Mouse (Mus musculus) bone marrow macrophage, adult 2 months (primary cell): ENCODE data around the gene Sox5.

Experiments
- CTCF ChIP-seq: IDR thresholded peaks from 2 replicates; pipeline ENCODE4 v1.5.1; 2012; ENCODE audit warnings: low read depth, mild to moderate bottlenecking, low read length, moderate library complexity
- POLR2A ChIP-seq: IDR thresholded peaks from 2 replicates; pipeline ENCODE4 v1.6.1; 2012; ENCODE audit warnings: mild to moderate bottlenecking, low read depth, low read length, borderline replicate concordance

DNA sequence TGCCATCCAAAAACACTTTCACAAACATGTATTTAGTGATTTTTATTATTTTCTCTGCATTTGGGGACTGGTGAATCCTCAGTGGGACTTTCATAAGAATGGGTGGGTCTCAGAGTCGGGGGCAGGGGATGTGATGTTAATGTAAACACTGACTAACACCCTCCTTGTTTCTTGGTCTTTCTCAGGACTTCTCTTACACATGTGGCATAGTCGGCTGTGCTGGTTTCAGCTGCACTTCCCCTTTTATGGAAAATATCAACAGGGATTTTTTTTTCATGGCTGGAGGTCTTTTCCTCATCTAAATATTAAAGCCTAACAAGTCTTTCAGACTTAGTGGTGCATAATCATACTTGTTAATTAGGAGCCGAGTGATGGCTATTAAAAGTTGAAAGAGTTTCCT lies 39.2 kb downstream of the Sox5 start:
- TF ChIP-seq POLR2A (no peak), CTCF (no peak)
